Mouse (Mus musculus) ES-Bruce4 (cell line): ENCODE data around the gene Ntn3. TPM values are rescaled to one million over a fixed set of nuclear protein-coding genes. Genes with fewer than 3 reads are reported as not detected.

ENCODE experiments used
- H3K27ac ChIP-seq: 2 replicates; pipeline ENCODE4 v1.5.1; 2012; ENCODE audit warnings: low read length, inconsistent platforms; ENCODE audit not compliant: insufficient read depth
- H3K27me3 ChIP-seq: 2 replicates; pipeline ENCODE4 v1.6.1; 2012; ENCODE audit warnings: mild to moderate bottlenecking, low read length, inconsistent platforms; ENCODE audit not compliant: control insufficient read depth, poor library complexity, insufficient read depth, severe bottlenecking
- H3K36me3 ChIP-seq: 2 replicates; pipeline ENCODE4 v1.6.1; 2012; ENCODE audit warnings: inconsistent platforms, mild to moderate bottlenecking, low read length, moderate library complexity; ENCODE audit not compliant: control insufficient read depth, poor library complexity, insufficient read depth, severe bottlenecking
- H3K4me1 ChIP-seq: one replicate; pipeline ENCODE4 v1.8.1; 2011; ENCODE audit warnings: low read length; ENCODE audit not compliant: control insufficient read depth, insufficient read depth
- H3K4me3 ChIP-seq: 2 replicates; pipeline ENCODE4 v1.5.1; 2011; ENCODE audit warnings: low read depth, mild to moderate bottlenecking, low read length
- H3K9ac ChIP-seq: 2 replicates; pipeline ENCODE4 v1.6.1; 2012; ENCODE audit warnings: low read depth, mild to moderate bottlenecking, inconsistent platforms; ENCODE audit not compliant: poor library complexity, severe bottlenecking
- H3K9me3 ChIP-seq: replicated peaks from 2 replicates; pipeline ENCODE4 v1.6.1; 2012; ENCODE audit warnings: mild to moderate bottlenecking, low read length, inconsistent platforms; ENCODE audit not compliant: control insufficient read depth, poor library complexity, insufficient read depth, severe bottlenecking
- CTCF ChIP-seq: IDR thresholded peaks from one replicate; pipeline ENCODE4 v1.8.1; 2011; ENCODE audit warnings: low read depth, low read length
- EP300 ChIP-seq: IDR thresholded peaks from 2 replicates; pipeline ENCODE4 v1.6.1; 2011; ENCODE audit warnings: low read depth, low read length; ENCODE audit not compliant: insufficient read depth
- POLR2A ChIP-seq: IDR thresholded peaks from one replicate; pipeline ENCODE4 v1.8.1; 2011; ENCODE audit warnings: low read length; ENCODE audit not compliant: insufficient read depth
- polyA plus RNA-seq: library from polyadenylated mRNA; stranded (reverse); fragments of >200 nt; gene quantifications from 2 replicates; pipeline ENCODE4 v1.2.4, GENCODE M21; 2011; ENCODE audit warnings: low read depth; ENCODE audit not compliant: missing spikeins, insufficient read depth, insufficient read length

Gene Ntn3
- polyA plus RNA-seq, 1 experiment = 0.96 TPM

GRCm38 (mm10) chr17:24208641-24209042, 689 bp downstream of the Ntn3 start:
- Histone ChIP-seq H3K36me3 (no peaks in the 10 kb centered on the region), H3K27me3 (no peaks in the 10 kb centered on the region), H3K9me3 (no peaks in the 10 kb centered on the region), H3K4me3 (peak overlapping the region; percentile 40), H3K27ac (no peak overlapping the region), H3K4me1 (peaks cover 3% of the 10 kb centered on the region), H3K9ac (peak overlapping the region; percentile 47)
- no peak for TF ChIP-seq POLR2A
- no peak for TF ChIP-seq EP300
- TF ChIP-seq CTCF = no peak

DNA sequence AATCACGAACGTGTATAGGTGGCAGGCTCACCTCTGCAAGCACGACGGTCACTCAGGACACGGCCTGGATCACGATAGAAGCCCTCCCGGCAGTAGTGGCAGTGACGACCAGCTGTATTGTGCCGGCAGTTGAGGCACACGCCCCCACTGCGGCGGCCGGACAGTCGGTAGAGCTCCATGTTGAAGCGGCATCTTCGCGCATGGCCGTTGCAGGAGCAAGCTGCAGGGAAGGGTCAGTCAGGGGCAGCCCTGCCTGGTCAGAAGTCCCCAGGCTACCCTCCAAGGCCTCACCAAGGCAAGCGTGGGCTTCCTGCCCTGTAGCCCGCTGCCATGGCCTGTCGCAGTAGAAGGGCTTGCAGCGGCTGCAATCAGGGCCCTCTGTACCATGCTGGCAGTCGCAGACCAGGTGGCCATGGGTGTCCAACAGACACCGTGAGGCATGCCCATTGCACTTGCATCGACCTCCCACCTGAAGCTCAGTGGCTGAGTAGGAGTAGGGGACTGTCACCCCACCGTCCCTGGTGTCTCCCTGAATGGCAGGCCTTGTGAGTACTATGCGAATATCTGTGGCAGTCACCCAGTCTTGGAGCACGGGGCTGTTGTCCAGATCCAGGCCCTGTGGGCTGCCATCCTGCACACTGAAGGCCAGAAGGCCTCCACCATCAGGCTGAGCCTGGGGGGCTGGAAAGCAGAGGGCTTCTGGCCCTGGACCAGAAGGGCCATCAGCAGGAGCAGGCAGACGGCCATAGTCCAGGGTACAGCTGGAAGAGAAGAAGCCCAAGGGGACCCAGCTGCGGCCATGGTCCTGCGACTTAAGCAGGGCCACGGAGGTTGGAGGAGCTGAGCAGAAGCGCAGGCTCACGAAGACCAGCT, 1.3 kb downstream of the Ntn3 start:
- no peak overlapping the region for H3K27ac ChIP-seq
- H3K9me3 ChIP-seq = no peaks in the 10 kb centered on the region
- H3K4me1 ChIP-seq = peaks cover 3% of the 10 kb centered on the region
- no peaks in the 10 kb centered on the region for H3K36me3 ChIP-seq
- TF ChIP-seq CTCF (no peak), EP300 (no peak)
- no peaks in the 10 kb centered on the region for H3K27me3 ChIP-seq
- no peak overlapping the region for H3K4me3 ChIP-seq
- H3K9ac ChIP-seq = peak overlapping the region; percentile 47; the same call in 1 of the 2 replicates

DNA sequence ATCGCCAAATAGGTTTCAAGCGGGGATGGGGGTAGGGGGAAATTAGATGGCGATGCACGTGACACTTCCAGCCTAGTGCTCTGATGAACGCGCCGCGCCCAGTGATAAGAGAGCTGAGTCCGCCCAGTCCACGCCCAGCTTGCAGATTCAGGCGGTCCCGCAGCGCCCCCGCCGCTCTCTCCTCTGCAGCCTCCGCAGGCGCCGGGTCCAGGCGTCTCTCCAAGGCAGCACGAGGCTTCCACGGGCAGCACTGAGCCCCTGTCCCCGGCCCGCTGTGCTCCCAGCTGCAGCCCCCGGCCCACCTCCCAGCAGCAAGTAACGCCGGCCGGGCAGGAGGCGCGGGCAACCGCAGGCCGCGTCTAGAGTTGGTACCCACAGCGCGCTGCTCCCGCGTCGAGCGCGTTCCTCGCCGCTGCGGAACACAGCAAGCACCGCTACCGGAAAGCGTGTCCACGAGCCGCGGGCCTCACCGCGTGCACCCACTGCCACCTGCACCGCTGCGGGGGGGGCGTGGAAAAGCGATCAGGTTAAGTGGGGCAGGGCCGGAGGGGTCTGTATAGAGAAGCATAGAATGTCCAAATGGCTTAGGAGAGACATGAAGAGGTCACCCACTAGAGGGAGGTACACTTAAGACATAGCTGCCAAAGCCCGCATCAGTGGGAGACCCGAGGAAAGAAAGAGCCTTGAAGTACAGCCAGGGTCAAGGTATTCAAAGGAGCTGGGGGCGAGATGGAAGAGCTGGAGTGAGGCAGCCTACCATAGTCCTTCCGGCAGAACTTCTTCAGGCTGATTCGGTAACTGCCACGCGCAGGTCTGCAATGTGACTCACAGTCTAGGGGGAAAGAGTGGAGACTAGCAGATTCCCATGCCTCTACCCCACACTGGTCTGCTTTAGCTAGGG, 2.6 kb downstream of the Ntn3 start:
- Histone ChIP-seq H3K4me1 (peaks cover 5% of the 10 kb centered on the region), H3K27me3 (no peaks in the 10 kb centered on the region), H3K36me3 (no peaks in the 10 kb centered on the region), H3K9me3 (no peaks in the 10 kb centered on the region), H3K4me3 (peak overlapping the region; percentile 41), H3K9ac (peak overlapping the region; percentile 77; the same call in 1 of the 2 replicates), H3K27ac (no peak overlapping the region)
- TF ChIP-seq CTCF (peak; percentile 11), POLR2A (no peak), EP300 (0 out of 2 replicates have a peak, but pooled peaks have one; percentile 35)

DNA sequence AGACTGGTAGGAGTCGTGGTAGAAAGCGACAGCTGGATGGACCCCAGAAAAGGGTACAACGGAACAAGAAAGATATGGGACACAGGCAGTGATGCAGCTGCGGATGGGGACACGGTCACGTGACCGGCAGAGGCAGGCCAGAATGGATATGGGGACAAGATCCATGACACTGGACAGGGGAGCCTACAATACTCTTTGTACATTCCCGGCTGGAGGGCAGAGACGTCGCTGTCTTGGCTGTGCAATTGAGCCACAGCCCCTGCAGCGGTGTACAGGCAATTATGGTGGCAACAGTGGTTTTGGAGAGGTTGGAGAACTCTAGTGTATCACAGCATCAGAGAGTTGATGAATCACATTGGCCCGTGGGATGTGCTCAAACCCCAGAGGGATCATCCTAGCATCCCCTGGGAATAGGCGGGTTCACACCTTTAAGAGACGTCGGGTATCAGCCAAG, 3.4 kb downstream of the Ntn3 start:
- H3K4me3 ChIP-seq = peak overlapping the region; percentile 57
- no peaks in the 10 kb centered on the region for H3K27me3 ChIP-seq
- no peaks in the 10 kb centered on the region for H3K36me3 ChIP-seq
- no peak overlapping the region for H3K27ac ChIP-seq
- peak overlapping the region; percentile 77 for H3K9ac ChIP-seq
- peaks cover 4% of the 10 kb centered on the region for H3K4me1 ChIP-seq
- H3K9me3 ChIP-seq = no peaks in the 10 kb centered on the region
- TF ChIP-seq CTCF (no peak), POLR2A (no peak), EP300 (no peak)

DNA sequence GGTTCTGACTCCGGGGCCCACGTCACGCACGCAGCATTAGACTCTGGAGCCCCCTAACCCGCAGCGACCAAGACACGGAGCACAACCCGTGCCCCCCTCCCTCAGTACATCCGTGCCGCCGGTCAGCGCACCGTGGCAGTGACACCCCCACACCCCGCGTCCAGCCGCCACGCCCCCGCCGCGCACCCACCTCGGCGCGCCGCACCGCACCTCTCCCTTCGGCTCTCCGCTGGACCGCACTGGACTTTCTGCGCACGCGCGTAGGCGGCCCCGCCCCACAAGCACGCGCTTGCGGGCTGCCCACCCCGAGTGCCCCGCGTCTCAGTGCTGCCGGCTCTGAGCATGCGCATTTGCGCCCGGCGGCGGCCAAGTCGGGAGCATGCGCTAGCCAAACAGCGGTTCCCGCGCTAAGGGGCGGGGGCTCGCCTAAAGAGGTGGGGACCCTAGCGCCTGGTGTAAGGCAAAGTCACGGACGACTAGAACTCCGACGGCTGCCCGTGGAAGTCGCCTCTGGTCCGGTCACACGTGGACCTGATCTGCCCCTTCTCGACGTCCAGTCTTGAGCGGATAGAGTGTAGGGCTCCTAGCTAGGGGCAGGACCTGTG, 3.9 kb downstream of the Ntn3 start, which contains the start of gene Tbc1d24:
Gene Tbc1d24 (minus strand): TSS at position 279 of the 605 bp plus-strand sequence.
- H3K9ac ChIP-seq = peak within 1 kb of the TSS; percentile 77

More for the DNA sequence above, 3.9 kb downstream of the Ntn3 start, which contains the start of gene Tbc1d24:
- H3K4me3 ChIP-seq = peak within 1 kb of the TSS; percentile 75
- no peaks in the 10 kb centered on the region for H3K36me3 ChIP-seq
- no peak within 1 kb of the TSS for H3K27ac ChIP-seq
- no peaks in the 10 kb centered on the region for H3K27me3 ChIP-seq
- H3K9me3 ChIP-seq = no peaks in the 10 kb centered on the region
- TF ChIP-seq EP300 (no peak), POLR2A (no peak), CTCF (no peak)
- H3K4me1 ChIP-seq = peaks cover 2% of the 10 kb centered on the region
